Mouse (Mus musculus) heart, adult 2 months (tissue): ENCODE results near the gene Tcta. TPM values are rescaled to one million over a fixed set of nuclear protein-coding genes. Genes with fewer than 3 reads are reported as not detected.
"Not testable (repeated sequence)": the region's sequence is repeated elsewhere in the genome, so short reads cannot be mapped to it uniquely, and the experiment has no call there.

Experiments
- DNase-seq, 2 experiments: peaks; one replicate each; pipeline ENCODE4 v3.0.0; 2021
- H3K27ac ChIP-seq: fragments of 200-600 bp; 2 replicates; pipeline ENCODE4 v1.8.1; 2022
- H3K27me3 ChIP-seq: fragments of 200-500 bp; 2 replicates; pipeline ENCODE4 v1.6.1; 2012; ENCODE audit warnings: mild to moderate bottlenecking, low read length, inconsistent platforms, mixed read lengths; ENCODE audit not compliant: control insufficient read depth, insufficient read depth
- H3K36me3 ChIP-seq: fragments of 200-500 bp; 2 replicates; pipeline ENCODE4 v1.6.1; 2012; ENCODE audit warnings: low read length, inconsistent platforms; ENCODE audit not compliant: control insufficient read depth, insufficient read depth
- H3K4me1 ChIP-seq: fragments of 200-500 bp; 2 replicates; pipeline ENCODE4 v1.6.1; 2011; ENCODE audit warnings: low read length; ENCODE audit not compliant: control insufficient read depth, insufficient read depth
- H3K4me3 ChIP-seq: fragments of 200-600 bp; 2 replicates; pipeline ENCODE4 v1.8.1; 2022
- H3K79me2 ChIP-seq: fragments of 200-500 bp; replicated peaks from 2 replicates; pipeline ENCODE4 v1.6.1; 2012; ENCODE audit warnings: mild to moderate bottlenecking, inconsistent platforms, low read length, moderate library complexity, mixed read lengths; ENCODE audit not compliant: control insufficient read depth, insufficient read depth
- H3K9ac ChIP-seq: fragments of 200-500 bp; 2 replicates; pipeline ENCODE4 v1.6.1; 2012; ENCODE audit warnings: low read depth, mild to moderate bottlenecking, control low read depth, inconsistent platforms, low read length, mixed read lengths
- CTCF ChIP-seq: fragments of 200-600 bp; IDR thresholded peaks from 2 replicates; pipeline ENCODE4 v1.8.1; 2022; ENCODE audit warnings: antibody characterized with exemption, mild to moderate bottlenecking, moderate library complexity
- EP300 ChIP-seq: fragments of 200-500 bp; IDR thresholded peaks from 2 replicates; pipeline ENCODE4 v1.6.1; 2011; ENCODE audit warnings: low read depth, low read length, control low read depth; ENCODE audit not compliant: insufficient read depth
- POLR2A ChIP-seq: fragments of 200-500 bp; IDR thresholded peaks from 2 replicates; pipeline ENCODE4 v1.6.1; 2011; ENCODE audit warnings: mild to moderate bottlenecking, low read depth, low read length, control low read depth; ENCODE audit not compliant: insufficient read depth
- WGBS: fragments of 180-500 bp; shearing (Covaris S2); methylation state at CpG from one replicate; pipeline ENCODE4 v1.1.7; 2018; 5-methylcytosine and 5-hydroxymethylcytosine counted together
- intact Hi-C: fragments of 180-260 bp; cut with DNase I; formaldehyde crosslinking; loops from one replicate; pipeline ENCODE4 v1.15.1; 2025
- polyA plus RNA-seq: library from polyadenylated mRNA; depleted of rRNA; stranded (reverse); fragments of >200 nt; gene quantifications from 2 replicates; pipeline ENCODE4 v1.2.3, GENCODE M21; 2012
- total RNA-seq, 2 experiments: library from RNA; stranded (reverse); gene quantifications; 2 replicates each; pipeline ENCODE4 v1.2.3; 2021

Gene Tcta
- total and polyA plus RNA-seq, 3 experiments, result 50.5 to 64.8 (median 52.8) TPM

DNA sequence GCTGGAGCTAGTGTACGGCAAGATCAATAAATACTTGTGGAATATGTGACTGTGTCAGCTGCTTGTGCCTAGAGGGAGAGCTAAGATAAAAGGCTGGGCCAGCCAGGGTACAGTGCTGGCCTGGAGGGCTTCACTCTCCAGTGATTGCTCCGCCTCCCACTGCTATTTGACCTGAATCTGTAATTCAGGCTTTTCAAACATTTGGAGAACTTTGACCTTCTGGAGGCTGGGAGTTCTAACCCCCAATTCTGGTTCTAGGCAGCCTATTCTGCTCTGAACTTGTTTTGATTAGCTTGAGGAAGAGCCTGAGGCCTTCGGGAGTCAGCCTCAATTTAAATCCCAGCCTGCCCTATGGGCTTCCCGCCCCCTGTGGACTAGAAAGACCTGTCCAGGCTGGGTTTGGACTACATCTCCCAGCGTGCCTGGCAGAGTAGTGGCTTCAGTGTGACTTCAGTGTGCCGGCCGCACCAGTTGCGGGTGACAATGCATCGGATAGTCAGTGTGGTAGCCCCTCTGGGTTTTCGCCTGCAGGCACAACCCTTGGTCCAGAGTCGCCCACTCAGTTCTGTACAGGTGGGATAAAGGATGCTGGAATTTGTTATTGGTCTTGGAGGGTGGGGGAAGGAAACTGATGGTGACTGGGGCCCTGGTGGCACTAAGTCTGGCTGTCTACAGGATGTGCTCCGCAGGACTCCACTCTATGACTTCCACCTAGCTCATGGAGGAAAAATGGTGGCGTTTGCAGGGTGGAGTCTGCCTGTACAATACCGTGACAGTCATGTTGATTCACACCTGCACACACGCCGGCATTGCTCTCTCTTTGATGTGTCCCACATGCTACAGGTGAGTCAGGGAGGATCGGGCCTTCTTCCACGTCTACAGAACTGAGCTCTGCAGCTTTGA lies 9.3 kb downstream of the Tcta start, which contains the start of gene Amt:
Amt (plus strand) TSS at position 401 of the 903 bp plus-strand sequence.
- 51% methylated on average over 18 of the region's 18 CpGs for WGBS
- TF ChIP-seq POLR2A (no peak), EP300 (no peak), CTCF (no peak)
- Histone ChIP-seq H3K4me3 (no peak within 1 kb of the TSS), H3K79me2 (no peaks in the 10 kb centered on the region), H3K36me3 (no peaks in the 10 kb centered on the region), H3K27ac (no peak within 1 kb of the TSS), H3K27me3 (no peaks in the 10 kb centered on the region), H3K9ac (no peak within 1 kb of the TSS), H3K4me1 (no peaks in the 10 kb centered on the region)
- intact Hi-C loops, result no loop called here
- no peak for DNase-seq

GRCm38 (mm10) chr9:108290773-108291172 lies 15.2 kb downstream of the Tcta start:
- TF ChIP-seq EP300 (no peak), CTCF (no peak), POLR2A (no peak)
- intact Hi-C loops, result loop anchor here (2.0 kb wide), 1 partner anchor 14 kb away; no protein-coding TSS in a partner anchor
- Histone ChIP-seq H3K27me3 (no peaks in the 10 kb centered on the region), H3K79me2 (no peaks in the 10 kb centered on the region), H3K36me3 (0 out of 2 replicates have a peak, but pooled peaks cover 3% of the 10 kb centered on the region), H3K27ac (peak overlapping the region; percentile 70), H3K9ac (peak overlapping the region; percentile 73), H3K4me1 (peaks cover 5% of the 10 kb centered on the region), H3K4me3 (peak overlapping the region; percentile 83)
- DNase-seq, result no peak
- WGBS, result 33% methylated on average over 6 of the region's 6 CpGs

DNA sequence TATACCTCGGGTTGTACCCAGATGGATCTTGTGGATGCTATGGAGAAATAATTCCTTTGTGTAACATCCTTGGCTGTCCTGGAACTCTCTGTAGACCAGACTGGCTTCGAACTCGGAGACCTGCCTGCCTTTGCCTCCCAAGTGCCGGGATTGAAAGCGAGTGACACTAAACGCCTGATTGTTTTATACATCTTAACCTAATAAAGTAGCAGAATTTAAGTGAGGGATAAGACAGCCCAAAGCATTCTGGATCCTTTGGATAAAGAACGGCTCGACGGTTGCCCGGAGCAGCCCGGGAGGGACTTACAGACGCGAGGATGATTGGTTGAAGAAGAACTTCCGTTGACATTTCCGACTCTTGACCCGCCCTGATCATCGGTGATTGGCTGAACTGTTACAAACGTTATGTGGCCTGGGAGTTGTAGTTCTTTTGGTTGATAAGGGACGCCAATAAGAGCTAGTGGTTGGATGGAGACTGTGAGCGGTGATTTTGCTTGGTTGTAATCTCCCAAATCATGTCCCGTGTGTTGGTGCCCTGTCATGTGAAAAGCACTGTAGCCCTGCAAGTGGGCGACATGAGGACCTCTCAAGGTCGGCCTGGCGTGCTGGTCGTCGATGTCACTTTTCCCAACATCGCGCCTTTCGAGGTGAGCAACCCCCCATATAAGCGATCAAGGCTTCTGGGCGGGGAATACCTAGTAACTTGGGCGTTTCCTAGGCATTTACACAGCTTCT lies 15.8 kb downstream of the Tcta start, which contains the start of gene Nicn1:
Nicn1 (plus strand) TSS at position 414 of the 735 bp plus-strand sequence.
- peak within 1 kb of the TSS; percentile 77 for H3K27ac ChIP-seq
- intact Hi-C loops, result loop anchor here (2.0 kb wide), 1 partner anchor 15 kb away; no protein-coding TSS in a partner anchor
- peaks cover 5% of the 10 kb centered on the region for H3K4me1 ChIP-seq
- no peaks in the 10 kb centered on the region for H3K27me3 ChIP-seq
- H3K36me3 ChIP-seq, result 0 out of 2 replicates have a peak, but pooled peaks cover 3% of the 10 kb centered on the region
- H3K79me2 ChIP-seq, result no peaks in the 10 kb centered on the region
- peak; percentile 85 to 93 for DNase-seq
- H3K4me3 ChIP-seq, result peak within 1 kb of the TSS; percentile 83
- under 1% methylated on average over 32 of the region's 32 CpGs for WGBS
- peak within 1 kb of the TSS; percentile 82 for H3K9ac ChIP-seq
- 0 out of 2 replicates have a peak, but pooled peaks have one; percentile 16 for TF ChIP-seq EP300
- peak; percentile 85 for TF ChIP-seq POLR2A
- peak; percentile 39 for TF ChIP-seq CTCF

DNA sequence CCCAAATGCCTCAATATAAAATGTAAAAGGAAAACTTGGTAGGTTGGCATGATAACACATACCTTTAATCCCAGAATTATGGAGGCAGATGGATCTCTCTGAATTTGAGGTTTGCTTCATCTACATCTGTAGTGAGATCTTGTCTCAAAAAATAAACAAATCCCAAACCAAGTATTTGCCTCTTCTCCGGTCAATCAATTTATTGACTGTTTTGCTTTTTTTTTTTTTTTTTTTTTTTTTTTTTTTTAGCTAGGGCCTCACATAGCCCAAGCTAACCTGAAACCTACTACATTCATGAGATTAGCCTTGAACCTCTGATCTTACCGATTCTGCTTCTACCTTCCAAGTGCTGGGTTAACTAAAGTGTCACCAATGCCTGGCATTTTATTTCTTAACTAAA lies 16.6 kb downstream of the Tcta start:
- no peaks in the 10 kb centered on the region for H3K27me3 ChIP-seq
- no peak overlapping the region for H3K4me3 ChIP-seq
- intact Hi-C loops, result no loop called here
- H3K36me3 ChIP-seq, result 0 out of 2 replicates have a peak, but pooled peaks cover 3% of the 10 kb centered on the region
- no peaks in the 10 kb centered on the region for H3K79me2 ChIP-seq
- no peak for DNase-seq
- 61% methylated on average over 2 of the region's 2 CpGs for WGBS
- no peak overlapping the region for H3K27ac ChIP-seq
- peaks cover 7% of the 10 kb centered on the region for H3K4me1 ChIP-seq
- H3K9ac ChIP-seq, result no peak overlapping the region
- TF ChIP-seq CTCF (no peak), POLR2A (no peak), EP300 (no peak)

DNA sequence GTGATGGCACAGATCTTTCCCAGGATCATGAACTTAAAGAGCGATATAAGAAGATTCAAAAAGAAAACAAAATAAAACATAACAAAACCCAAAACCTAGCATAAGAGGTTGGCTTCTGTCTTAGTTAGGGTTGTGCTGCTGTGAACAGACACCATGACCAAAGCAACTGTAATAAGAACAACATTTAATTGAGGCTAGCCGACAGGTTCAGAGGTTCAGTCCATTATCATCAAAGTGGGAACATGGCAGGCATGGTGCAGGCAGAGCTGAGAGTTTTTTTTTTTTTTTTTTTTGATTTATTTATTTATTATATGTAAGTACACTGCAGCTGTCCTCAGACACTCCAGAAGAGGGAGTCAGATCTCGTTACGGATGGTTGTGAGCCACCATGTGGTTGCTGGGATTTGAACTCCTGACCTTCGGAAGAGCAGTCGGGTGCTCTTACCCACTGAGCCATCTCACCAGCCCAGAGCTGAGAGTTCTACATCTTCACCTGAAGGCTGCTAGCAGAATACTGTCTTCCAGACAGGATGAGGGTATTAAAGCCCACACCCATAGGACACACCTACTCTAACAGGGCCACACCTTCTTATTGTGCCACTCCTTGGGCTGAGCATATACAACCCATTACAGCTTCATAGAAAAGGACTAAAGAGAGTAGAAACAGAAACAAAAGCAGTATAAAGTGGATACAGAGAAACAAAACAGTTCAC lies 18.3 kb downstream of the Tcta start:
- H3K79me2 ChIP-seq, H3K4me1 ChIP-seq, intact Hi-C loops, H3K36me3 ChIP-seq, H3K27me3 ChIP-seq, DNase-seq, H3K27ac ChIP-seq, H3K4me3 ChIP-seq, H3K9ac ChIP-seq: not testable (repeated sequence)
- WGBS, result 75% methylated on average over 6 of the region's 6 CpGs
